Mouse (Mus musculus) cerebellum, postnatal 10 days (tissue): ENCODE measurements around the gene Pdlim4.
A peak's percentile ranks its signal among the peaks of the same experiment; 100 is the strongest.
"Not testable (repeated sequence)": the region's sequence is repeated elsewhere in the genome, so short reads cannot be mapped to it uniquely, and the experiment has no call there.

Experiments used
- DNase-seq, 2 experiments: peaks; one replicate each; pipeline ENCODE4 v3.0.0; 2021; ENCODE audit warnings: mixed read lengths in 2 of 2

Gene Pdlim4

GRCm38 (mm10) chr11:54012961-54013360, 55.9 kb downstream of the Pdlim4 start:
- no peak for DNase-seq

GRCm38 (mm10) chr11:54011255-54011654, 57.6 kb downstream of the Pdlim4 start:
- no peak for DNase-seq

GRCm38 (mm10) chr11:54008416-54008920, 60.3 kb downstream of the Pdlim4 start:
- peak in 1 of 2 experiments; percentile 39 for DNase-seq

- peak; percentile 93 to 97 for DNase-seq
These were observed 61.1 kb downstream of the Pdlim4 start for GRCm38 (mm10) chr11:54007717-54008116.

- DNase-seq = peak; percentile 95 to 97
These were observed 61.9 kb downstream of the Pdlim4 start for GRCm38 (mm10) chr11:54006901-54007300.

GRCm38 (mm10) chr11:54006362-54006761, 62.5 kb downstream of the Pdlim4 start:
- not testable (repeated sequence) for DNase-seq
